ENCODE assay signal across 21 mouse cellular contexts in genomic region chr15:102776218-102776850, GRCm38 (mm10). TPM values are rescaled to one million over a fixed set of nuclear protein-coding genes. Genes with fewer than 3 reads are reported as not detected.
A peak's percentile ranks its signal among the peaks of the same experiment; 100 is the strongest.
DNase-seq lines count a peak whose midpoint lies in the region; ATAC-seq and TF ChIP-seq lines count a peak whose summit lies in the region.
"Had no signal": no experiment of that assay in that cellular context is flagged by ENCODE, and none has a peak within 500 bp of the region (broad histone marks: within the 10 kb centered on the region; RNA-seq: fewer than 3 reads in every experiment).

No protein-coding gene starts in this region.

- H3K9me3 ChIP-seq in forebrain, embryonic 16.5 days (ENCODE audit: control insufficient read depth, low read length), result no peaks in the 10 kb centered on the region
- no peaks in the 10 kb centered on the region for H3K9me3 ChIP-seq in forebrain, embryonic 10.5 days
- no peaks in the 10 kb centered on the region for H3K9me3 ChIP-seq in midbrain, embryonic 15.5 days
- no peaks in the 10 kb centered on the region for H3K9me3 ChIP-seq in midbrain, embryonic 14.5 days (ENCODE audit: control insufficient read depth, low read length)
- H3K9me3 ChIP-seq in neural tube, embryonic 15.5 days (replicated peaks), result no peaks in the 10 kb centered on the region
- no peaks in the 10 kb centered on the region for H3K9me3 ChIP-seq in lung, postnatal 0 days (ENCODE audit: low read length)
- H3K9me3 ChIP-seq: embryonic facial prominence, embryonic 15.5 days; heart, embryonic 10.5 days; liver, embryonic 13.5 days had no signal

- TF ChIP-seq EP300 in lung, postnatal 0 days (IDR thresholded peaks at IDR 0.05), result no peak

- H3K4me1 ChIP-seq in forebrain, embryonic 16.5 days (replicated peaks; ENCODE audit: control insufficient read depth, insufficient read depth, low read length), result no peaks in the 10 kb centered on the region
- no peaks in the 10 kb centered on the region for H3K4me1 ChIP-seq in forebrain, embryonic 10.5 days
- H3K4me1 ChIP-seq in midbrain, embryonic 15.5 days, result peaks cover 5% of the 10 kb centered on the region
- H3K4me1 ChIP-seq in midbrain, embryonic 14.5 days (ENCODE audit: control insufficient read depth, insufficient read depth, low read length), result 0 out of 2 replicates have a peak, but pooled peaks cover 4% of the 10 kb centered on the region
- peaks cover 10% of the 10 kb centered on the region for H3K4me1 ChIP-seq in neural tube, embryonic 15.5 days
- H3K4me1 ChIP-seq in lung, postnatal 0 days (ENCODE audit: insufficient read depth, low read depth, low read length), result no peaks in the 10 kb centered on the region
- H3K4me1 ChIP-seq: embryonic facial prominence, embryonic 15.5 days; heart, embryonic 10.5 days; liver, embryonic 13.5 days had no signal

- no peaks in the 10 kb centered on the region for H3K36me3 ChIP-seq in forebrain, embryonic 16.5 days (ENCODE audit: control insufficient read depth, insufficient read depth)
- no peaks in the 10 kb centered on the region for H3K36me3 ChIP-seq in forebrain, embryonic 10.5 days (replicated peaks)
- no peaks in the 10 kb centered on the region for H3K36me3 ChIP-seq in midbrain, embryonic 15.5 days (replicated peaks)
- no peaks in the 10 kb centered on the region for H3K36me3 ChIP-seq in midbrain, embryonic 14.5 days (ENCODE audit: control insufficient read depth, insufficient read depth, low read length)
- H3K36me3 ChIP-seq in neural tube, embryonic 15.5 days, result no peaks in the 10 kb centered on the region
- H3K36me3 ChIP-seq in lung, postnatal 0 days (ENCODE audit: insufficient read depth, low read length), result no peaks in the 10 kb centered on the region
- H3K36me3 ChIP-seq: embryonic facial prominence, embryonic 15.5 days; heart, embryonic 10.5 days; liver, embryonic 13.5 days had no signal

- H3K27me3 ChIP-seq in forebrain, embryonic 16.5 days (replicated peaks; ENCODE audit: control insufficient read depth, insufficient read depth, low read length), result no peaks in the 10 kb centered on the region
- H3K27me3 ChIP-seq in forebrain, embryonic 10.5 days (ENCODE audit: poor library complexity, severe bottlenecking), result peaks cover 26% of the 10 kb centered on the region
- no peaks in the 10 kb centered on the region for H3K27me3 ChIP-seq in midbrain, embryonic 15.5 days (replicated peaks)
- H3K27me3 ChIP-seq in midbrain, embryonic 14.5 days (ENCODE audit: control insufficient read depth, insufficient read depth, low read length), result no peaks in the 10 kb centered on the region
- no peaks in the 10 kb centered on the region for H3K27me3 ChIP-seq in neural tube, embryonic 15.5 days (replicated peaks)
- no peaks in the 10 kb centered on the region for H3K27me3 ChIP-seq in lung, postnatal 0 days (replicated peaks; ENCODE audit: insufficient read depth, low read length)

- no peak overlapping the region for H3K4me2 ChIP-seq in forebrain, embryonic 16.5 days (ENCODE audit: low read length)
- no peak overlapping the region for H3K4me2 ChIP-seq in midbrain, embryonic 15.5 days
- H3K4me2 ChIP-seq in midbrain, embryonic 14.5 days (ENCODE audit: low read length), result no peak overlapping the region
- H3K4me2 ChIP-seq in neural tube, embryonic 15.5 days, result no peak overlapping the region
- H3K4me2 ChIP-seq in lung, postnatal 0 days (replicated peaks; ENCODE audit: low read depth, low read length), result no peak overlapping the region
- H3K4me2 ChIP-seq: embryonic facial prominence, embryonic 15.5 days; liver, embryonic 13.5 days had no signal

- no peak overlapping the region for H3K4me3 ChIP-seq in forebrain, embryonic 16.5 days (replicated peaks; ENCODE audit: low read length)
- no peak overlapping the region for H3K4me3 ChIP-seq in forebrain, embryonic 10.5 days
- H3K4me3 ChIP-seq in midbrain, embryonic 15.5 days, result no peak overlapping the region
- no peak overlapping the region for H3K4me3 ChIP-seq in midbrain, embryonic 14.5 days (replicated peaks; ENCODE audit: low read depth, low read length)
- H3K4me3 ChIP-seq in neural tube, embryonic 15.5 days (replicated peaks), result no peak overlapping the region
- H3K4me3 ChIP-seq in lung, postnatal 0 days (ENCODE audit: low read depth, low read length), result no peak overlapping the region
- H3K4me3 ChIP-seq: embryonic facial prominence, embryonic 15.5 days; heart, embryonic 10.5 days; left cerebral cortex, adult 2 months; liver, embryonic 13.5 days had no signal

- WGBS in forebrain, embryonic 16.5 days, result 40% methylated on average over 11 of the region's 11 CpGs
- WGBS in forebrain, embryonic 10.5 days, result 52% methylated on average over 11 of the region's 11 CpGs
- 43% methylated on average over 11 of the region's 11 CpGs for WGBS in midbrain, embryonic 15.5 days
- 46% methylated on average over 11 of the region's 11 CpGs for WGBS in midbrain, embryonic 14.5 days
- 31% methylated on average over 11 of the region's 11 CpGs for WGBS in neural tube, embryonic 15.5 days
- 36% methylated on average over 11 of the region's 11 CpGs for WGBS in lung, postnatal 0 days

- no peak for TF ChIP-seq CTCF in lung, postnatal 0 days (IDR thresholded peaks at IDR 0.05)

- no peak for DNase-seq in forebrain, embryonic 10.5 days (ENCODE audit: extremely low spot score, low spot score)
- DNase-seq in midbrain, embryonic 14.5 days, result no peak
- DNase-seq in brain, adult 2 months (ENCODE audit: low read depth, low spot score), result peak; percentile 64
- no peak for DNase-seq in lung, postnatal 0 days (ENCODE audit: low spot score)
- DNase-seq: adrenal gland, adult 2 months; cerebellum, adult 8-10 months; gastrocnemius, postnatal 10 days; kidney, postnatal 4 days; layer of hippocampus, adult 9-11 months; liver, embryonic 13.5 days; lung, adult 2 months; right cerebral cortex, adult 18-20 months; right cerebral cortex, postnatal 4 days; thymus, postnatal 25 days had no signal

- no peak overlapping the region for H3K9ac ChIP-seq in forebrain, embryonic 16.5 days (replicated peaks; ENCODE audit: low read depth, low read length)
- no peak overlapping the region for H3K9ac ChIP-seq in midbrain, embryonic 15.5 days
- no peak overlapping the region for H3K9ac ChIP-seq in midbrain, embryonic 14.5 days (replicated peaks; ENCODE audit: low read length)
- H3K9ac ChIP-seq in neural tube, embryonic 15.5 days (replicated peaks), result no peak overlapping the region
- H3K9ac ChIP-seq in lung, postnatal 0 days (replicated peaks; ENCODE audit: low read depth), result no peak overlapping the region
- H3K9ac ChIP-seq: embryonic facial prominence, embryonic 15.5 days; liver, embryonic 13.5 days had no signal

- ATAC-seq in forebrain, embryonic 16.5 days, result peak; percentile 68; the same call in 1 of the 2 replicates
- ATAC-seq in midbrain, embryonic 15.5 days (replicated peaks), result no peak
- no peak for ATAC-seq in midbrain, embryonic 14.5 days (ENCODE audit: low FRiP score, low TSS enrichment)
- ATAC-seq in neural tube, embryonic 15.5 days (ENCODE audit: low FRiP score), result peak; percentile 61; the same call in 1 of the 2 replicates
- ATAC-seq in lung, postnatal 0 days, result no peak
- ATAC-seq: intestine, postnatal 0 days had no signal

- H3K27ac ChIP-seq in forebrain, embryonic 16.5 days (ENCODE audit: low read length), result peak overlapping the region; percentile 60
- H3K27ac ChIP-seq in forebrain, embryonic 10.5 days, result no peak overlapping the region
- peak overlapping the region; percentile 65 for H3K27ac ChIP-seq in midbrain, embryonic 15.5 days
- no peak overlapping the region for H3K27ac ChIP-seq in midbrain, embryonic 14.5 days (replicated peaks; ENCODE audit: low read depth, low read length)
- peak overlapping the region; percentile 71 for H3K27ac ChIP-seq in neural tube, embryonic 15.5 days (replicated peaks)
- no peak overlapping the region for H3K27ac ChIP-seq in lung, postnatal 0 days (ENCODE audit: low read length)
- H3K27ac ChIP-seq: embryonic facial prominence, embryonic 15.5 days; heart, embryonic 10.5 days; left cerebral cortex, adult 2 months; liver, embryonic 13.5 days had no signal

RNA-seq across cellular contexts. Expression of gene Calcoco1, which starts 54.4 kb away (rescaled TPM):
- polyA plus RNA-seq in forebrain, embryonic 16.5 days (2015; fragmentation: Nextera tagmentation; extraction: Ambion mirVana), result 80.6 and 87.7 TPM in 2 replicates
- 21.9 and 24.0 TPM in 2 replicates for polyA plus RNA-seq in forebrain, embryonic 10.5 days (2016; fragmentation: Nextera tagmentation; extraction: Ambion mirVana)
- 41.9 and 43.0 TPM in 2 replicates for polyA plus RNA-seq in midbrain, embryonic 15.5 days (2015; fragmentation: Nextera tagmentation; extraction: Ambion mirVana)
- polyA plus RNA-seq in midbrain, embryonic 14.5 days (2014; fragmentation: Nextera tagmentation; extraction: Ambion mirVana), result 30.6 and 36.5 TPM in 2 replicates
- 28.3 and 41.6 TPM in 2 replicates for polyA plus RNA-seq in neural tube, embryonic 15.5 days (2015; fragmentation: Nextera tagmentation; extraction: Ambion mirVana)
- polyA plus RNA-seq in lung, postnatal 0 days (2015; fragmentation: Nextera tagmentation; extraction: Ambion mirVana), result 92.3 and 99.4 TPM in 2 replicates

Comparison
In these comparisons a context has a peak if more than half of its experiments do, and no peak if none do; other contexts are left out.
1. H3K27ac ChIP-seq: peak in forebrain, embryonic 16.5 days (single experiment), midbrain, embryonic 15.5 days (single experiment) and neural tube, embryonic 15.5 days (single experiment); none in forebrain, embryonic 10.5 days (single experiment), midbrain, embryonic 14.5 days (single experiment) and lung, postnatal 0 days (single experiment).
2. ATAC-seq: peak in forebrain, embryonic 16.5 days (single experiment) and neural tube, embryonic 15.5 days (single experiment); none in midbrain, embryonic 15.5 days (single experiment), midbrain, embryonic 14.5 days (single experiment) and lung, postnatal 0 days (single experiment).